Mouse (Mus musculus) forebrain, embryonic 13.5 days (tissue): ENCODE results near the gene Ddr2. TPM values are rescaled to one million over a fixed set of nuclear protein-coding genes. Genes with fewer than 3 reads are reported as not detected.
"Not testable (repeated sequence)": the region's sequence is repeated elsewhere in the genome, so short reads cannot be mapped to it uniquely, and the experiment has no call there.

Source experiments
- ATAC-seq: fragments of 200-750 bp; cut with Nextera tagmentation; 2 replicates; pipeline ENCODE4 v1.8.0; 2017
- H3K27ac ChIP-seq: fragments of 300-500 bp; sonication (generic); 2 replicates; pipeline ENCODE4 v1.5.1; 2015; ENCODE audit warnings: inconsistent platforms, mild to moderate bottlenecking, moderate library complexity
- H3K27me3 ChIP-seq: fragments of 300-500 bp; sonication (generic); 2 replicates; pipeline ENCODE4 v1.6.1; 2015; ENCODE audit warnings: mild to moderate bottlenecking, inconsistent platforms
- H3K36me3 ChIP-seq: fragments of 300-500 bp; sonication (generic); 2 replicates; pipeline ENCODE4 v1.6.1; 2015; ENCODE audit warnings: mild to moderate bottlenecking, inconsistent platforms; ENCODE audit not compliant: poor library complexity, severe bottlenecking
- H3K4me1 ChIP-seq: fragments of 300-500 bp; sonication (generic); 2 replicates; pipeline ENCODE4 v1.6.1; 2015; ENCODE audit warnings: inconsistent platforms
- H3K4me2 ChIP-seq: fragments of 300-500 bp; sonication (generic); 2 replicates; pipeline ENCODE4 v1.6.1; 2015; ENCODE audit warnings: inconsistent platforms, mild to moderate bottlenecking, moderate library complexity
- H3K4me3 ChIP-seq: fragments of 300-500 bp; sonication (generic); 2 replicates; pipeline ENCODE4 v1.5.1; 2015; ENCODE audit warnings: mild to moderate bottlenecking, inconsistent platforms
- H3K9ac ChIP-seq: fragments of 300-500 bp; sonication (generic); 2 replicates; pipeline ENCODE4 v1.6.1; 2015; ENCODE audit warnings: mild to moderate bottlenecking, inconsistent platforms
- H3K9me3 ChIP-seq: fragments of 300-500 bp; sonication (generic); replicated peaks from 2 replicates; pipeline ENCODE4 v1.6.1; 2016; ENCODE audit warnings: inconsistent platforms
- WGBS: fragments of 180-500 bp; shearing (Covaris S2); methylation state at CpG from one replicate; pipeline ENCODE4 v1.1.7; 2015; 5-methylcytosine and 5-hydroxymethylcytosine counted together
- polyA plus RNA-seq: library from polyadenylated mRNA; unstranded; fragments of >200 nt; fragmentation: Nextera tagmentation; extraction: Ambion mirVana; gene quantifications from 2 replicates; pipeline ENCODE4 v1.2.1, GENCODE M21; 2015

Gene Ddr2
- polyA plus RNA-seq, 1 experiment from 2014 or later = 5.3 TPM

- no peak overlapping the region for H3K27ac ChIP-seq
- H3K4me1 ChIP-seq = no peaks in the 10 kb centered on the region
- no peaks in the 10 kb centered on the region for H3K36me3 ChIP-seq
- WGBS = 93% methylated on average over 15 of the region's 15 CpGs
- no peak for ATAC-seq
- no peak overlapping the region for H3K4me3 ChIP-seq
- H3K9me3 ChIP-seq = peaks cover 3% of the 10 kb centered on the region; the same call in 1 of the 2 replicates
- H3K4me2 ChIP-seq = no peak overlapping the region
- no peak overlapping the region for H3K9ac ChIP-seq
- no peaks in the 10 kb centered on the region for H3K27me3 ChIP-seq
These were observed 99.7 kb downstream of the Ddr2 start for GRCm38 (mm10) chr1:170010716-170011505.

- ATAC-seq = no peak
- Histone ChIP-seq H3K4me1 (no peaks in the 10 kb centered on the region), H3K27me3 (no peaks in the 10 kb centered on the region), H3K9me3 (no peaks in the 10 kb centered on the region), H3K4me2 (no peak overlapping the region), H3K4me3 (no peak overlapping the region), H3K36me3 (no peaks in the 10 kb centered on the region), H3K27ac (no peak overlapping the region), H3K9ac (no peak overlapping the region)
- 97% methylated on average over 1 of the region's 1 CpGs for WGBS
These were observed 101.3 kb downstream of the Ddr2 start for GRCm38 (mm10) chr1:170009296-170009695.

GRCm38 (mm10) chr1:170008432-170009220 lies 101.9 kb downstream of the Ddr2 start:
- no peaks in the 10 kb centered on the region for H3K4me1 ChIP-seq
- H3K4me2 ChIP-seq = no peak overlapping the region
- WGBS = 91% methylated on average over 13 of the region's 13 CpGs
- ATAC-seq = no peak
- H3K27ac ChIP-seq = no peak overlapping the region
- H3K9ac ChIP-seq = no peak overlapping the region
- no peaks in the 10 kb centered on the region for H3K9me3 ChIP-seq
- H3K4me3 ChIP-seq = no peak overlapping the region
- no peaks in the 10 kb centered on the region for H3K36me3 ChIP-seq
- H3K27me3 ChIP-seq = no peaks in the 10 kb centered on the region

- 79% methylated on average over 5 of the region's 5 CpGs for WGBS
- no peaks in the 10 kb centered on the region for H3K4me1 ChIP-seq
- H3K9me3 ChIP-seq = no peaks in the 10 kb centered on the region
- no peak overlapping the region for H3K4me3 ChIP-seq
- H3K4me2 ChIP-seq = no peak overlapping the region
- H3K27me3 ChIP-seq = no peaks in the 10 kb centered on the region
- no peak overlapping the region for H3K27ac ChIP-seq
- no peak for ATAC-seq
- H3K9ac ChIP-seq = no peak overlapping the region
- H3K36me3 ChIP-seq = no peaks in the 10 kb centered on the region
These were observed 104.0 kb downstream of the Ddr2 start for GRCm38 (mm10) chr1:170006516-170006915.

- H3K27me3 ChIP-seq = no peaks in the 10 kb centered on the region
- no peak overlapping the region for H3K4me2 ChIP-seq
- no peak overlapping the region for H3K9ac ChIP-seq
- H3K36me3 ChIP-seq = no peaks in the 10 kb centered on the region
- ATAC-seq = no peak
- H3K4me3 ChIP-seq = no peak overlapping the region
- H3K9me3 ChIP-seq = no peaks in the 10 kb centered on the region
- WGBS = 68% methylated on average over 3 of the region's 3 CpGs
- H3K27ac ChIP-seq = no peak overlapping the region
- H3K4me1 ChIP-seq = no peaks in the 10 kb centered on the region
These were observed 105.3 kb downstream of the Ddr2 start for GRCm38 (mm10) chr1:170005297-170005696.

GRCm38 (mm10) chr1:169993901-169994300 lies 116.7 kb downstream of the Ddr2 start:
- H3K4me2 ChIP-seq, H3K4me3 ChIP-seq, H3K27ac ChIP-seq, ATAC-seq, H3K9me3 ChIP-seq, H3K36me3 ChIP-seq, H3K4me1 ChIP-seq, H3K27me3 ChIP-seq, H3K9ac ChIP-seq: not testable (repeated sequence)
- WGBS = 85% methylated on average over 6 of the region's 6 CpGs

- no peaks in the 10 kb centered on the region for H3K9me3 ChIP-seq
- no peaks in the 10 kb centered on the region for H3K4me1 ChIP-seq
- no peaks in the 10 kb centered on the region for H3K27me3 ChIP-seq
- no peak overlapping the region for H3K4me3 ChIP-seq
- H3K9ac ChIP-seq = no peak overlapping the region
- H3K27ac ChIP-seq = no peak overlapping the region
- H3K36me3 ChIP-seq = no peaks in the 10 kb centered on the region
- 50% methylated on average over 1 of the region's 1 CpGs for WGBS
- ATAC-seq = no peak
- no peak overlapping the region for H3K4me2 ChIP-seq
These were observed 124.4 kb downstream of the Ddr2 start for GRCm38 (mm10) chr1:169986166-169986565.

GRCm38 (mm10) chr1:169977621-169978020 lies 132.9 kb downstream of the Ddr2 start:
- no peaks in the 10 kb centered on the region for H3K4me1 ChIP-seq
- no peak for ATAC-seq
- 82% methylated on average over 4 of the region's 4 CpGs for WGBS
- no peaks in the 10 kb centered on the region for H3K27me3 ChIP-seq
- H3K4me2 ChIP-seq = no peak overlapping the region
- H3K4me3 ChIP-seq = no peak overlapping the region
- no peak overlapping the region for H3K9ac ChIP-seq
- H3K9me3 ChIP-seq = no peaks in the 10 kb centered on the region
- H3K27ac ChIP-seq = no peak overlapping the region
- H3K36me3 ChIP-seq = no peaks in the 10 kb centered on the region

- ATAC-seq = no peak
- Histone ChIP-seq H3K4me1 (peaks cover 19% of the 10 kb centered on the region), H3K4me3 (no peak overlapping the region), H3K9me3 (no peaks in the 10 kb centered on the region), H3K36me3 (no peaks in the 10 kb centered on the region), H3K27ac (no peak overlapping the region), H3K27me3 (no peaks in the 10 kb centered on the region), H3K9ac (no peak overlapping the region), H3K4me2 (no peak overlapping the region)
- 92% methylated on average over 2 of the region's 2 CpGs for WGBS
These were observed 138.6 kb downstream of the Ddr2 start for GRCm38 (mm10) chr1:169971998-169972397.

- no peaks in the 10 kb centered on the region for H3K9me3 ChIP-seq
- no peak for ATAC-seq
- H3K4me2 ChIP-seq = no peak overlapping the region
- WGBS = 94% methylated on average over 4 of the region's 4 CpGs
- H3K4me1 ChIP-seq = peaks cover 19% of the 10 kb centered on the region
- H3K36me3 ChIP-seq = peaks cover 6% of the 10 kb centered on the region
- no peak overlapping the region for H3K4me3 ChIP-seq
- H3K9ac ChIP-seq = no peak overlapping the region
- no peak overlapping the region for H3K27ac ChIP-seq
- no peaks in the 10 kb centered on the region for H3K27me3 ChIP-seq
These were observed 139.6 kb downstream of the Ddr2 start for GRCm38 (mm10) chr1:169970936-169971335.

GRCm38 (mm10) chr1:169969516-169969886 lies 141.1 kb downstream of the Ddr2 start:
- Histone ChIP-seq H3K9me3 (no peaks in the 10 kb centered on the region), H3K4me3 (peak overlapping the region; percentile 61), H3K27me3 (no peaks in the 10 kb centered on the region), H3K27ac (peak overlapping the region; percentile 55), H3K4me2 (peak overlapping the region; percentile 75), H3K36me3 (peaks cover 21% of the 10 kb centered on the region), H3K4me1 (peaks cover 19% of the 10 kb centered on the region), H3K9ac (peak overlapping the region; percentile 61)
- WGBS = under 1% methylated on average over 8 of the region's 9 CpGs
- peak; percentile 62 for ATAC-seq

- ATAC-seq = peak; percentile 100
- H3K4me1 ChIP-seq = peaks cover 19% of the 10 kb centered on the region
- under 1% methylated on average over 48 of the region's 48 CpGs for WGBS
- H3K9ac ChIP-seq = peak within 1 kb of the TSS; percentile 61
- peak within 1 kb of the TSS; percentile 75 for H3K4me2 ChIP-seq
- H3K9me3 ChIP-seq = no peaks in the 10 kb centered on the region
- peak within 1 kb of the TSS; percentile 55 for H3K27ac ChIP-seq
- no peaks in the 10 kb centered on the region for H3K27me3 ChIP-seq
- peaks cover 26% of the 10 kb centered on the region for H3K36me3 ChIP-seq
- H3K4me3 ChIP-seq = peak within 1 kb of the TSS; percentile 61
These were observed 141.6 kb downstream of the Ddr2 start, which contains the start of gene Hsd17b7 for GRCm38 (mm10) chr1:169968792-169969515. Hsd17b7 (minus strand) TSS chr1:169969241.
